Mouse (Mus musculus): ENCODE data around the gene Ttc21a. TPM values are rescaled to one million over a fixed set of nuclear protein-coding genes. Genes with fewer than 3 reads are reported as not detected.

The Ttc21a gene
- polyA plus RNA-seq, 1 experiment from 2014 or later, result 0.42 TPM

GRCm38 (mm10) chr9:119970763-119971656 lies 33.6 kb downstream of the Ttc21a start:
- Histone ChIP-seq H3K27me3 (ENCODE audit: poor library complexity, severe bottlenecking) (no peaks in the 10 kb centered on the region), H3K4me1 (peaks cover 18% of the 10 kb centered on the region), H3K36me3 (replicated peaks) (peaks cover 44% of the 10 kb centered on the region), H3K4me3 (no peak overlapping the region), H3K27ac (peak overlapping the region; percentile 44; the same call in 1 of the 2 replicates), H3K9me3 (0 out of 2 replicates have a peak, but pooled peaks cover 3% of the 10 kb centered on the region)
- DNase-seq (ENCODE audit: extremely low spot score, low spot score), result no peak
- 91% methylated on average over 7 of the region's 7 CpGs for WGBS

- Histone ChIP-seq H3K4me1 (peaks cover 25% of the 10 kb centered on the region), H3K36me3 (replicated peaks) (peaks cover 51% of the 10 kb centered on the region), H3K4me3 (no peak overlapping the region), H3K27me3 (ENCODE audit: poor library complexity, severe bottlenecking) (no peaks in the 10 kb centered on the region), H3K27ac (no peak overlapping the region), H3K9me3 (0 out of 2 replicates have a peak, but pooled peaks cover 3% of the 10 kb centered on the region)
- DNase-seq (ENCODE audit: extremely low spot score, low spot score), result no peak
- WGBS, result 93% methylated on average over 10 of the region's 10 CpGs
Measured at GRCm38 (mm10) chr9:119972166-119972565, 34.8 kb downstream of the Ttc21a start.

- H3K27ac ChIP-seq, result no peak overlapping the region
- peaks cover 51% of the 10 kb centered on the region for H3K36me3 ChIP-seq (replicated peaks)
- H3K27me3 ChIP-seq (ENCODE audit: poor library complexity, severe bottlenecking), result no peaks in the 10 kb centered on the region
- H3K9me3 ChIP-seq, result 0 out of 2 replicates have a peak, but pooled peaks cover 3% of the 10 kb centered on the region
- DNase-seq (ENCODE audit: extremely low spot score, low spot score), result no peak
- no peak overlapping the region for H3K4me3 ChIP-seq
- peaks cover 29% of the 10 kb centered on the region for H3K4me1 ChIP-seq
- WGBS, result 94% methylated on average over 12 of the region's 12 CpGs
Measured at GRCm38 (mm10) chr9:119972582-119972981, 35.2 kb downstream of the Ttc21a start.

DNA sequence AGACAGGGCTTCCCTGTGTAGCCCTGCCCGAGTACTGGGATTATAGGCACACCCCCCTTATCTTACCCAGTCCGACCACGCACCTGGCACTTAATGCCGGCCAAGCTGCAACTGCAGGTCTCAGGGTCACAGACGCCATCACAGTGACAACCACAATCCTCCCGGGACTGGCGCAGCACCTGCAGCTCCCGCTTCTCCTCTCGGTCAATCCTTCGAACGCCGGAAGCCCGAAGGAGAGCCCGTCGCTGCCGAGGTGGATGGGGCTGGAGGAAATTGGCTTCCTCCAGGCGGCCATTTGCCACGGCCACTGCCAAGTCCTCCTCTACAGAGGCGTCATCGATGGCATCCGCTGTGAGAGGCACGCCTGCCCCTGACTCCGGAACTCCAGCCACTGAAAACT lies 35.9 kb downstream of the Ttc21a start:
- H3K4me1 ChIP-seq, result peaks cover 36% of the 10 kb centered on the region
- H3K9me3 ChIP-seq, result 0 out of 2 replicates have a peak, but pooled peaks cover 3% of the 10 kb centered on the region
- DNase-seq (ENCODE audit: extremely low spot score, low spot score), result no peak
- no peaks in the 10 kb centered on the region for H3K27me3 ChIP-seq (ENCODE audit: poor library complexity, severe bottlenecking)
- 93% methylated on average over 23 of the region's 23 CpGs for WGBS
- H3K27ac ChIP-seq, result no peak overlapping the region
- H3K4me3 ChIP-seq, result no peak overlapping the region
- H3K36me3 ChIP-seq (replicated peaks), result peaks cover 51% of the 10 kb centered on the region

- WGBS, result 90% methylated on average over 27 of the region's 27 CpGs
- DNase-seq (ENCODE audit: extremely low spot score, low spot score), result no peak
Measured at GRCm38 (mm10) chr9:119973869-119974520, 36.6 kb downstream of the Ttc21a start.

GRCm38 (mm10) chr9:119974609-119975008 lies 37.2 kb downstream of the Ttc21a start:
- WGBS, result 82% methylated on average over 5 of the region's 5 CpGs
- no peak for DNase-seq (ENCODE audit: extremely low spot score, low spot score)

More at GRCm38 (mm10) chr9:119973869-119974520, 36.6 kb downstream of the Ttc21a start:
- Histone ChIP-seq H3K36me3 (replicated peaks) (peaks cover 51% of the 10 kb centered on the region), H3K4me1 (peaks cover 43% of the 10 kb centered on the region), H3K9me3 (0 out of 2 replicates have a peak, but pooled peaks cover 3% of the 10 kb centered on the region), H3K27me3 (ENCODE audit: poor library complexity, severe bottlenecking) (no peaks in the 10 kb centered on the region), H3K4me3 (no peak overlapping the region), H3K27ac (no peak overlapping the region)

DNA sequence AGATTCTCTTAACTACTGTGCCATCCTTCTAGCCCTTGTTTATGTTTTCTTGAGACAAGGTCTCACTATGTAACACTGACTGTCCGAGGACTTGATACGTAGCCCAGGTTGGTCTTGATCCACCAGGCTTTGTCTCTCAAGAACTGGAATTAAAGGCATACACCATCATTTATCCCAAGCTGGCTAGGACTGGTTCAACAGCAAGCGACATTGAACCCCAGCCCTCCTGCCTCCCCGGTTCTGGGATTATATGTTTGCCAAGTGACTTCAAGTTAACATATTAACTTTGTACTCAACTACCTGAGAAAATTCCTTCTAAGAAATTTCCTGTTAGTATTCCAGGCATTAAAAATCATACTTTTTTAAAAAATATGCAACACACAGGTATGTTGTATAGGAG lies 37.9 kb downstream of the Ttc21a start:
- DNase-seq (ENCODE audit: extremely low spot score, low spot score), result no peak
- H3K4me3 ChIP-seq, result no peak overlapping the region
- no peak overlapping the region for H3K27ac ChIP-seq
- 94% methylated on average over 4 of the region's 4 CpGs for WGBS
- H3K4me1 ChIP-seq, result peaks cover 50% of the 10 kb centered on the region
- H3K27me3 ChIP-seq (ENCODE audit: poor library complexity, severe bottlenecking), result no peaks in the 10 kb centered on the region
- 0 out of 2 replicates have a peak, but pooled peaks cover 3% of the 10 kb centered on the region for H3K9me3 ChIP-seq
- H3K36me3 ChIP-seq (replicated peaks), result peaks cover 51% of the 10 kb centered on the region

More at GRCm38 (mm10) chr9:119974609-119975008, 37.2 kb downstream of the Ttc21a start:
- Histone ChIP-seq H3K4me1 (peaks cover 49% of the 10 kb centered on the region), H3K36me3 (replicated peaks) (peaks cover 51% of the 10 kb centered on the region), H3K4me3 (no peak overlapping the region), H3K9me3 (0 out of 2 replicates have a peak, but pooled peaks cover 3% of the 10 kb centered on the region), H3K27ac (no peak overlapping the region), H3K27me3 (ENCODE audit: poor library complexity, severe bottlenecking) (no peaks in the 10 kb centered on the region)

GRCm38 (mm10) chr9:119976704-119977556 lies 39.5 kb downstream of the Ttc21a start:
- no peaks in the 10 kb centered on the region for H3K27me3 ChIP-seq (ENCODE audit: poor library complexity, severe bottlenecking)
- H3K27ac ChIP-seq, result peak overlapping the region; percentile 42
- H3K4me1 ChIP-seq, result peaks cover 55% of the 10 kb centered on the region
- H3K4me3 ChIP-seq, result no peak overlapping the region
- no peak for DNase-seq (ENCODE audit: extremely low spot score, low spot score)
- WGBS, result 64% methylated on average over 17 of the region's 17 CpGs
- 0 out of 2 replicates have a peak, but pooled peaks cover 3% of the 10 kb centered on the region for H3K9me3 ChIP-seq
- peaks cover 40% of the 10 kb centered on the region for H3K36me3 ChIP-seq (replicated peaks)

DNA sequence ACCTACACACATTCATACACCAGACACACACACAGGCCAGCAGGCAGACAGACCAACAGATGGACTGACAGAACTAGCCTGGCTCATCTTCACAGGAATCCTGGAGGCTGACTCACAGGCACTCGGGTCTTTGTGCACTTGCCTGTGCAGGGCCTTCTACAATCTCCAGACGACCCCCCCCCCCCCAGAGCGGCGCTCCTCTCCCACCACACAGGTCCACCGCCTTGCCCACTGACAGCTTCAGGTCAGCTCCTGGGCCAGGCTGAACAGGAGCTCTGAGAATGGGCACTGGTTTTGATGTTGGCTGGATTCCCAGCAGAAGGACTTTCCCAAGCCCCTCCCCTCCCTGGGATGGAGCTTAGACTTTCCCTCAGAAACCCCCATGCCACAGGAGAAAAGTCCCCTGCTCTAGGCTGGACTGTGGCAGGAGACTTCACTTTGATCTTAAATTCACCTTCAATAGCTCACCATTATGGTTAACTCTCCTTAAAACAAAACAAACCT lies 40.2 kb downstream of the Ttc21a start:
- H3K27me3 ChIP-seq (ENCODE audit: poor library complexity, severe bottlenecking), result peaks cover 3% of the 10 kb centered on the region; the same call in 1 of the 2 replicates
- H3K9me3 ChIP-seq, result 0 out of 2 replicates have a peak, but pooled peaks cover 3% of the 10 kb centered on the region
- peaks cover 34% of the 10 kb centered on the region for H3K36me3 ChIP-seq (replicated peaks)
- peaks cover 62% of the 10 kb centered on the region for H3K4me1 ChIP-seq
- DNase-seq (ENCODE audit: extremely low spot score, low spot score), result no peak
- H3K4me3 ChIP-seq, result no peak overlapping the region
- 78% methylated on average over 5 of the region's 5 CpGs for WGBS
- peak overlapping the region; percentile 42; the same call in 1 of the 2 replicates for H3K27ac ChIP-seq

GRCm38 (mm10) chr9:119978151-119978810 lies 40.9 kb downstream of the Ttc21a start:
- H3K27me3 ChIP-seq (ENCODE audit: poor library complexity, severe bottlenecking), result peaks cover 3% of the 10 kb centered on the region; the same call in 1 of the 2 replicates
- peak overlapping the region; percentile 42; the same call in 1 of the 2 replicates for H3K27ac ChIP-seq
- H3K36me3 ChIP-seq (replicated peaks), result peaks cover 27% of the 10 kb centered on the region
- no peak overlapping the region for H3K4me3 ChIP-seq
- 0 out of 2 replicates have a peak, but pooled peaks cover 3% of the 10 kb centered on the region for H3K9me3 ChIP-seq
- 56% methylated on average over 9 of the region's 9 CpGs for WGBS
- no peak for DNase-seq (ENCODE audit: extremely low spot score, low spot score)
- peaks cover 69% of the 10 kb centered on the region for H3K4me1 ChIP-seq

GRCm38 (mm10) chr9:119978811-119979441 lies 41.5 kb downstream of the Ttc21a start:
- Histone ChIP-seq H3K27ac (peak overlapping the region; percentile 32; the same call in 1 of the 2 replicates), H3K27me3 (ENCODE audit: poor library complexity, severe bottlenecking) (peaks cover 3% of the 10 kb centered on the region; the same call in 1 of the 2 replicates), H3K36me3 (replicated peaks) (peaks cover 20% of the 10 kb centered on the region), H3K4me1 (peaks cover 75% of the 10 kb centered on the region), H3K4me3 (no peak overlapping the region), H3K9me3 (no peaks in the 10 kb centered on the region)
- 84% methylated on average over 6 of the region's 6 CpGs for WGBS
- no peak for DNase-seq (ENCODE audit: extremely low spot score, low spot score)
